Mouse (Mus musculus): Measurements from ENCODE around the gene Rpusd1. TPM values are rescaled to one million over a fixed set of nuclear protein-coding genes. Genes with fewer than 3 reads are reported as not detected.

The Rpusd1 gene
- total RNA-seq (2012; rRNA removed) (5.8 and 7.2 TPM in 2 replicates), total RNA-seq (2014; rRNA removed) (4.4 and 5.6 TPM in 2 replicates), polyA plus RNA-seq (2012; ENCODE audit: insufficient read length, low read depth) (11.7 and 13.8 TPM in 2 replicates)

DNA sequence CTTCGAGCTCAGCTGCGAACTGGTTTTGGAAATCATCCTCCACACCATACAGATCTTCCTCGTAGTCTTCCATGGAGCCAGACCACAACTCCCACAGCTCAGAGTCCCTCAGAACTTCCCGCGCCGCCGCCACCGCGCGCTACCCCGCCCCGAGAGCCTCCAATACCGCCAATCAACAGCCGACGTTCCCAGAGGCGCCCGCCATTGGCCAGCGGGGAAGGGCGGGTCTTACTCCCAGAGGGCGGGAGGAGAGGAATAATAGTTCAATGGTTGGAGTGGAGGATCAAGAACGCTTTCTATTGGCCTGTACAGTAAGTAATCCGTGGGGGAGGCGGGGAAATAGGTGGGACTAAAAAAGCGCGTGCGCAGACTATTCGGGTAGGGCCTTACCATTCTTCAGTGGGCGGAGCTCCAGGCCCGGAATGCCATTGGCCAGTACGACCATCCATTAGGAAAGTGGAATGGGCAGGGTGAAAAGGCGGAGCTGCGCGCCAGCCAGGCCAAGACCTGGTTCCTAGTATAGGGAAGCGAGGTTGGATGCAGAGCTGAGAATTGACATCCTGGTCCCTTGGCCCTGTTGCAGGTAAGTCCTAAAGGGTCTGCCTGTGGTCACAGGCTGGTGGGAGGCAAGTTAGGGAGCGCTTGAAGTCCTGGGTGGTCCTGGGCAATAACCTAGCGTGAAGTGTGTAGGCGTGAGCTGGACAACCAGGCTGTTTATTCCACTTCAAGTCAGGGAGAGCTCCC lies at the start of gene Rpusd1, which contains the start of gene Chtf18:
Gene Rpusd1, plus strand, starts transcription at position 406 of the 744 bp plus-strand sequence.
Gene Chtf18, minus strand, starts transcription at position 155 of the 744 bp plus-strand sequence.
- H3K9ac ChIP-seq (ENCODE audit: insufficient read depth, low read depth), result peak within 1 kb of the TSS; percentile 85
- H3K27ac ChIP-seq (ENCODE audit: insufficient read depth, low read depth), result no peak within 1 kb of the TSS
- dilution Hi-C loops (cut with MboI; ENCODE audit: extremely low pct_ligation_motif_present, extremely low pct_unique_long_range_greater_than_20kb, low sequenced_read_pairs) (no loop called here), in situ Hi-C loops (cut with MboI; ENCODE audit: low pct_ligation_motif_present, low pct_unique_long_range_greater_than_20kb, low sequenced_read_pairs) (no loop called here)
- TF ChIP-seq E2F4 (IDR thresholded peaks at IDR 0.05; ENCODE audit: insufficient replicate concordance, low read depth, low read length), result peak; percentile 81; the same call in 1 of the 2 replicates
- no peak for TF ChIP-seq UBTF (IDR thresholded peaks at IDR 0.05; ENCODE audit: low read depth, low read length)
- no peak for TF ChIP-seq ZC3H11A (IDR thresholded peaks at IDR 0.05; ENCODE audit: low read depth, low read length)
- no peak for TF ChIP-seq RAD21 (IDR thresholded peaks at IDR 0.05; ENCODE audit: low read depth, low read length)
- no peak for TF ChIP-seq ZNF384 (IDR thresholded peaks at IDR 0.05; ENCODE audit: low read depth, low read length)
- no peak for TF ChIP-seq JUND (conservative IDR thresholded peaks at IDR 0.05; ENCODE audit: low read depth, low read length)
- TF ChIP-seq JUN (IDR thresholded peaks at IDR 0.05; ENCODE audit: insufficient read depth, low read depth, low read length), result no peak
- TF ChIP-seq PAX5 (IDR thresholded peaks at IDR 0.05; ENCODE audit: low read length), result no peak
- peak; percentile 68; the same call in 1 of the 2 replicates for TF ChIP-seq TBP (conservative IDR thresholded peaks at IDR 0.05; ENCODE audit: low read depth, low read length)
- no peak for TF ChIP-seq MEF2A (IDR thresholded peaks at IDR 0.05; ENCODE audit: borderline replicate concordance, low read depth, low read length)
- TF ChIP-seq ZKSCAN1 (IDR thresholded peaks at IDR 0.05; ENCODE audit: borderline replicate concordance, low read depth, low read length), result no peak
- peak; percentile 45; the same call in 1 of the 2 replicates for TF ChIP-seq TCF12 (IDR thresholded peaks at IDR 0.05; ENCODE audit: low read depth, low read length)
- TF ChIP-seq CTCF (conservative IDR thresholded peaks at IDR 0.05 in 1 of 2, IDR thresholded peaks at IDR 0.05 in 1 of 2; ENCODE audit: low read depth in 2 of 2, low read length in 2 of 2), result no peak
- TF ChIP-seq MYC (IDR thresholded peaks at IDR 0.05; ENCODE audit: low read depth, low read length), result no peak
- TF ChIP-seq MAZ (IDR thresholded peaks at IDR 0.05; ENCODE audit: low read depth, low read length), result 0 out of 2 replicates have a peak, but pooled peaks have one; percentile 55
- no peak for TF ChIP-seq CHD1 (IDR thresholded peaks at IDR 0.05; ENCODE audit: low read depth, low read length)
- 0 out of 2 replicates have a peak, but pooled peaks have one; percentile 45 for TF ChIP-seq ZMIZ1 (IDR thresholded peaks at IDR 0.05; ENCODE audit: low read depth, low read length)
- no peak for TF ChIP-seq MAFK (IDR thresholded peaks at IDR 0.05; ENCODE audit: insufficient replicate concordance, low read length)
- 0 out of 2 replicates have a peak, but pooled peaks have one; percentile 24 for TF ChIP-seq IRF4 (IDR thresholded peaks at IDR 0.05; ENCODE audit: low read depth, low read length)
- peak; percentile 82 for TF ChIP-seq CHD2 (IDR thresholded peaks at IDR 0.05; ENCODE audit: low read length)
- TF ChIP-seq USF2 (conservative IDR thresholded peaks at IDR 0.05; ENCODE audit: low read depth, low read length), result no peak
- peak; percentile 75 for TF ChIP-seq SIN3A (IDR thresholded peaks at IDR 0.05; ENCODE audit: low read length)
- TF ChIP-seq RCOR1 (conservative IDR thresholded peaks at IDR 0.05; ENCODE audit: low read depth, low read length), result no peak
- TF ChIP-seq ETS1 (conservative IDR thresholded peaks at IDR 0.05; ENCODE audit: low read depth, low read length), result no peak
- peak; percentile 38; the same call in 1 of the 2 replicates for TF ChIP-seq MAX (IDR thresholded peaks at IDR 0.05; ENCODE audit: low read length)
- TF ChIP-seq ELF1 (IDR thresholded peaks at IDR 0.05; ENCODE audit: low read depth, low read length), result peak; percentile 49
- TF ChIP-seq SMC3 (IDR thresholded peaks at IDR 0.05; ENCODE audit: low read depth, low read length), result no peak
- no peak for TF ChIP-seq GABPA (IDR thresholded peaks at IDR 0.05; ENCODE audit: insufficient replicate concordance, low read depth, low read length)
- TF ChIP-seq EP300 (IDR thresholded peaks at IDR 0.05; ENCODE audit: low read length), result no peak
- TF ChIP-seq POLR2A (IDR thresholded peaks at IDR 0.05; ENCODE audit: low read depth, low read length), result peak; percentile 88
- TF ChIP-seq USF1 (IDR thresholded peaks at IDR 0.05; ENCODE audit: low read depth, low read length), result no peak
- TF ChIP-seq NRF1 (IDR thresholded peaks at IDR 0.05; ENCODE audit: low read depth, low read length), result peak; percentile 82
- TF ChIP-seq NELFE (IDR thresholded peaks at IDR 0.05; ENCODE audit: low read depth, low read length), result peak; percentile 52
- no peak for TF ChIP-seq POLR2AphosphoS2 (IDR thresholded peaks at IDR 0.05; ENCODE audit: low read depth, low read length)
- peak; percentile 57 for TF ChIP-seq HCFC1 (IDR thresholded peaks at IDR 0.05; ENCODE audit: low read depth, low read length)
- TF ChIP-seq MXI1 (IDR thresholded peaks at IDR 0.05; ENCODE audit: low read depth, low read length), result no peak; the same call in 1 of the 2 replicates
- no peak for TF ChIP-seq KAT2A (IDR thresholded peaks at IDR 0.05; ENCODE audit: insufficient replicate concordance, low read length)
- TF ChIP-seq BHLHE40 (IDR thresholded peaks at IDR 0.05; ENCODE audit: low read depth, low read length), result no peak
- peak; percentile 100 for DNase-seq (ENCODE audit: extremely low read depth)
- peaks cover 28 to 65% of the 10 kb centered on the region in 2 experiments for H3K36me3 ChIP-seq (replicated peaks in 1 of 2; ENCODE audit: control insufficient read depth in 1 of 2, insufficient read depth in 1 of 2, low read length in 1 of 2)
- H3K4me2 ChIP-seq (ENCODE audit: insufficient read depth, low read depth, poor library complexity, severe bottlenecking), result peak within 1 kb of the TSS; percentile 84
- peak within 1 kb of the TSS; percentile 78 to 98 (median 83) for H3K4me3 ChIP-seq (replicated peaks in 1 of 3; ENCODE audit: low read depth in 2 of 3, low read length in 2 of 3, poor library complexity in 1 of 3)
- no peaks in the 10 kb centered on the region for H3K9me3 ChIP-seq (replicated peaks; ENCODE audit: low read length)
- peaks cover 9 to 28% of the 10 kb centered on the region in 2 experiments for H3K4me1 ChIP-seq (ENCODE audit: control insufficient read depth in 1 of 2, insufficient read depth in 2 of 2)
- no peaks in the 10 kb centered on the region for H3K27me3 ChIP-seq (replicated peaks)
- H3K79me2 ChIP-seq (replicated peaks; ENCODE audit: control insufficient read depth, extremely low read depth, insufficient read depth, poor library complexity, severe bottlenecking), result no peaks in the 10 kb centered on the region; the same call in 1 of the 2 replicates

Data from CH12.LX (cell line).